Mouse (Mus musculus): ENCODE results near the gene Setd1b.

DNA sequence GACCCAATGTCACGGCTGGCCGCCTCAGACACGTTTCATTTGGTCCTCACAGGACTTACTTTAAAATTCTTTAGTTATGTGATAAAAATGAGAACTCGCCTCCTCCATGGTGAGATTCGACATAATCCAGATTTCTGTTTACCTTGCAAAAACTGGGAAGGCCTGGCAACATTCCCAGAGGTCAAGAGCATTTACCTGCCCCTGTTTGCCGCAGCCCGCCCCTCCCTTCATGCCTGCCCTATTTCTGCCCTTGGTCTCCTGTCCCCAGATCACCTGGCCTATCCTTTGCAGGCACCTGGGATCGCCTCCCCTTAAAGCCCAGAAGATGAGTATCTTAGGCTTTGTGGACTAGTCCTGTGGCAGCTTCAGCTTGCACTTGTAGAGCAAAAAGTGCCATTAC, 24.2 kb upstream of the Setd1b start:
- TF ChIP-seq CTCF (IDR thresholded peaks at IDR 0.05; ENCODE audit: low read depth, low read length): no peak
- no peak for TF ChIP-seq POLR2A (IDR thresholded peaks at IDR 0.05; ENCODE audit: extremely low read depth, insufficient read depth, low read length)
